Mouse (Mus musculus) cortical plate, adult 2 months (tissue): ENCODE measurements around the gene Dock10.

Experiments
- CTCF ChIP-seq: fragments of 200-500 bp; IDR thresholded peaks from 2 replicates; pipeline ENCODE4 v1.5.1; 2011; ENCODE audit warnings: mild to moderate bottlenecking, control low read depth, low read length; ENCODE audit not compliant: insufficient read depth; ENCODE audit errors: extremely low read depth
- POLR2A ChIP-seq: fragments of 200-500 bp; IDR thresholded peaks from 2 replicates; pipeline ENCODE4 v1.6.1; 2011; ENCODE audit warnings: mild to moderate bottlenecking, low read length, control low read depth; ENCODE audit not compliant: insufficient read depth; ENCODE audit errors: extremely low read depth

DNA sequence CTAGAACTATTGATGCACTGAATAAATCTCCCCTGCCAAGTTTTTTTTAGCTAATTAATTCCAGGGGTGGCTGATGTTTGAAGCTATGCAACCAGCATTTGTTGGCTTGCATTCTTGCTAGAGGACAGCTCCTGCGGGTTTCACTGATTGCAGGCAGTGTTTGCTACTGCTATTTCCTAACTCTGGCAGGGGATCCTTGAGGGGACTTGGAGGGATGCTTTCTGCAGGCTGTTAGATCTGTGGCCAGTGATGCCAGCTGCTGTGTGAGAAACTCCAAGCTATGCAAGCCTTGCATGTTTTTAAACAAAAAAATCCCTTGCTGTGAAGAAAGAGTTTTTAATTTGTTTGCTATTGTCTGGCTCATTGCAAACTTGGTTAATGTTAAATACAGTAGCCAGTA, 238.4 kb downstream of the Dock10 start:
- TF ChIP-seq CTCF (no peak), POLR2A (no peak)
